Mouse (Mus musculus): Measurements from ENCODE around the gene Gm14401.
"Not testable (repeated sequence)": the region's sequence is repeated elsewhere in the genome, so short reads cannot be mapped to it uniquely, and the experiment has no call there.

Gm14401 gene

GRCm38 (mm10) chr2:177073432-177074423 is at the start of gene Gm14401:
Gm14401 (plus strand) TSS chr2:177074320.
- not testable (repeated sequence) for DNase-seq (ENCODE audit: low spot score in 2 of 2)

- DNase-seq (ENCODE audit: low spot score in 2 of 2) = not testable (repeated sequence)
These were observed 1.3 kb upstream of the Gm14401 start for GRCm38 (mm10) chr2:177072807-177073206.

GRCm38 (mm10) chr2:177075015-177075414 is 895 bp downstream of the Gm14401 start:
- DNase-seq (ENCODE audit: low spot score in 2 of 2) = not testable (repeated sequence)

GRCm38 (mm10) chr2:177079866-177080265 is 5.7 kb downstream of the Gm14401 start:
- not testable (repeated sequence) for DNase-seq (ENCODE audit: low spot score in 2 of 2)

GRCm38 (mm10) chr2:177109086-177109485 is 35.0 kb downstream of the Gm14401 start:
- not testable (repeated sequence) for DNase-seq (ENCODE audit: low spot score in 2 of 2)

- not testable (repeated sequence) for DNase-seq (ENCODE audit: low spot score in 2 of 2)
These were observed 55.0 kb downstream of the Gm14401 start for GRCm38 (mm10) chr2:177129097-177129496.

Measured in frontal cortex, postnatal 10 days (tissue).